Mouse (Mus musculus) erythroblast, embryonic 14.5 days (primary cell): ENCODE measurements around the gene H3f3b.

Experiments used
- GATA1 ChIP-seq: IDR thresholded peaks from 2 replicates; pipeline ENCODE4 v1.6.1; 2012; ENCODE audit warnings: low read length, inconsistent platforms, mixed read lengths
- TAL1 ChIP-seq: IDR thresholded peaks from 3 replicates; pipeline ENCODE4 v1.6.1; 2012; ENCODE audit warnings: low read length, inconsistent platforms, mixed read lengths

DNA sequence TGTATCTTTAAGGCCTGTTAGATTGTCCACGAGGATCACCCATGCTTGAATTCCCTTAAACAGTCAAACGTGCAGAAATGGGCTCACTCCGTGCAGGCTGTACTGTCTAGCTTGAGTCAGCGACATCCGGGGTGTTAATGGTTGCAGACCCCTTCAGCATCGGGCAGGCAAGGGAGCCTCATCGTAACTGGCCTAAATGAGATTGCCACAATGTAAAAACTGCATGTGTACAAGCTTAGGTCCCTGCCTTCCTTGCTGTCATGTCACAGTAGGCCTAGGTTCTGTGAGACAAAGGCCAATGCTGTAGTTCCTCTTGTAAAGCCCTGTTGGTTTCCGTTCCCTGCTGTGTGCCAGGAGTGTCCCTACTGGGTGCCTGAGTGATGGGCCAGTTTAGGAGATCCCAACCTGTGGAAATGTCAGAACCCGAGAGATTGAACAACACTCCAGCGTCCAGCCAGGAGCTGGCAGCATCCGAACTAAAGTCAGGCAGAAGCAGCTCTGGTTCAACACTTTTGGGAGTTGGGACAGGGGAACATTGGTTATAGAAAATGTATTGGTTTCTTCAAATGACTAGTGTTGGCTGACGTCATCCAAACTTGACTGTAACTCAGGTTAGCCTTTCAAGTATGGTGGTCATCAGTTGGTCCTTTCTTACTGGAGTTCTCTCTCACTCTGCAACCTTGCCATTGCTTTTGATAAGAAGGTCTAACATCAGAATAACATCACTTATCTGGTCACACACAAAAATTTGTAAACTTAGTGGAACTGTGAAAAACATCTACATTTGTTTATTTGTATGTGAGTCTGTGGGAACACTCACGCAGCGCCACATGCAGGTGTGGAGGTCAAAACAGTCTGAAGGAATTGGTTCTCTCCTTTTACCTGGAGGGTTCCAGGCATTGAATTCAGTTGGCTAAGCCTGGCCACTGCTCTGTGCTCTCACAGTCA, 3.4 kb upstream of the H3f3b start:
- TF ChIP-seq GATA1 (no peak), TAL1 (no peak)
